Mouse (Mus musculus): ENCODE results near the gene St3gal4.
A peak's percentile ranks its signal among the peaks of the same experiment; 100 is the strongest.
"Not testable (repeated sequence)": the region's sequence is repeated elsewhere in the genome, so short reads cannot be mapped to it uniquely, and the experiment has no call there.

Gene St3gal4

DNA sequence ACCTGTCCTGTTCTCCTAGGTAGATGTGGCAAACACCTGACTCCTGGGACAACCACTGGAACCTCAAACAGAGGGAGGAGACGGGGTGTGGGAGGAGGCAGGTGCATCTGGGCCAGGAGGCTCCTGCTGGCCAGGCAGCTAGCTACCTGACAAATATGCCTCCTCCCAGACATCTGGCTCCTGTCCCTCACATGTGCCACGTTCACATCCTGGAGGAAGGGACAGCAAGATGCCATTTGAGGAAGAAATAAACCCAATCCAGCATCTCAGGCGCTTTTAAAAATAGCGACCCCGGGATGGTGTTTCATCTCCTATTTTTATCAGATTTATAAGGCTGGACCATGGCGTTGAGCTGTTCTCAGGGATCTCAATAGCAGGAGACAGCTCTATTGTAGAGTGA lies at the start of gene St3gal4:
Gene St3gal4 (minus strand): TSS at position 101 of the 400 bp plus-strand sequence.
- no peak for DNase-seq

GRCm38 (mm10) chr9:35166798-35167635 lies 47.9 kb upstream of the St3gal4 start:
- DNase-seq = peak; percentile 86

DNA sequence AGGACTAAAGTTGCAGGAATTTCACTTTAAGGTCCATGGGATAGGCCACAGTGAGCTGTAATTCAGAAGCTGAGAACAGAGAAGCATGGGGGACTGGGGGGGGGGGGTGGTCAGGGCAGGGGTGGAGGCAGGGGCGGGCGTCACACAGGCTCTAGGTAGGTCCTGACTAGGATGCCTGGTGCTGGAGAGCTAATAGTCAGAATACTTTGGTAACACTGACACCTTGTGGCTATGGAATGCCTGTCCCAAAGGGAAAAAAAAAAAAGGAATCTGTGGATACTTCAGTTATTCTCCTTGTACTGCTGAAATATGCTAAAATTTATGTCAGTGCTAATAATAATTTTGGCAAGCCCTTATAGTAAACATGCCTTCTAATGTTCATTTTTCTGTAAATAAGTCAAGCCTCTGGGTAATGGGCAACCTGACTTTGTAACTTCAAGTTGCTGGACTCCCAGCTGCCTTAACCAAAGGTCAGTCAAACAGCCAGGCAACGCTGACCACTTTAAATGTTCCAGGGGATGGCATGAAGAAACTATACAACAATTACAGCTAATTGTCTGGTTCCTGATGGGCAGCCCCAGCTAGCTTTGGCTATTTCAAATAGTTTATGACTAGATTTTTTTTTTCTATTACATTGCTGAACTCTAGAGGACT lies 47.2 kb upstream of the St3gal4 start:
- DNase-seq = peak; percentile 89

- DNase-seq = peak; percentile 68
Observed at GRCm38 (mm10) chr9:35164142-35164874, 45.2 kb upstream of the St3gal4 start.

DNA sequence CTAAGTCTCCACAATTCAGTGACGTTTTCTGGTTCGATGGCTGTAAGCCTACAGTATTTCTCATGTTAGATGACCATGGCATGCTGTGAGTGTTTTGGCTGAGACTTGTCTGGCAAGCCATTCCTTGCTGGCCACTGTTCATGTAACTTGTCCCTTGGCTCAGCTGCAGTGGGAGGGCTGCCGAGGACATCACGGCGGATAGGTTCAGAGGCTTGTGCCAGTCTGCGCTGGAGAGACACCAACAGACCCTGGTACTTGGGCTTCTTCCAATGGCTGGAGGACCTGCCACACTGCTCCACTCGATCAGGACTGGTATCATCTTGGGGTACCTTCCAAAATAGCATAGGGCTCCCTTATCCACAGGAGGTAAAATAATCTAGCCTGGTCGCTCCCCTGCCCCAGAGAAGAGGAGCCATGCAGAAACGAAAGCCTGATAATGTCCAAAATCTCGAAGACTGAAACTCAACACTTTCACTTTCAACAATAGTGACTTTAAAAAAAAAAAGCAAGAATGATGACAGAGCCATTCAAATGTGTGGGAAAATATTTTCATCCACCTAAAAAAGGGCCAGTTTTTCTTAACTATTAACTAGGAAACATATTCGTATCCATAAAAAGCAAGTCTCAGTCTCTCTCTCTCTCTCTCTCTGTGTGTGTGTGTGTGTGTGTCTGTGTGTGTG lies 44.1 kb upstream of the St3gal4 start:
- DNase-seq = peak; percentile 98

DNA sequence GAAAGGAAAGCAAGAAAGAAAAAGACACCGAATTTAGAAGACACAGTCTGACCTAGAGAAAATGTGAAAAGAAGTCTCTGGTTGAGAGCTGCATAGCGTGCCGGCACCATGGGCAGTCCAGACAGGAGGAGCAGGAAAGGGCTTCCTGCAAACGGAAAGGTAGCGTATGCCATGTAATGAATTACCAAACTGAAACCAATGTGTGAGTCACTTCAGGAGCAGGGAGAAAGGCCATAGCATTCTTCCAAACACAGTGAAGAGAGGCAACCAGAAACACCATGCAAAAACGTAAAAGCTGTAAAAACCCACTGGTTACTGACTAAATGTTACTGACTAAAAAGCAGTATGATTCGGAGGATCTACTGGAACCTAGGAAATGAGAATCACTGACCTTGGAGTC lies 42.7 kb upstream of the St3gal4 start:
- DNase-seq = no peak

- peak; percentile 58 for DNase-seq
Observed at GRCm38 (mm10) chr9:35160662-35161061, 41.6 kb upstream of the St3gal4 start.

GRCm38 (mm10) chr9:35158477-35158876 lies 39.4 kb upstream of the St3gal4 start:
- no peak for DNase-seq

GRCm38 (mm10) chr9:35156862-35157261 lies 37.8 kb upstream of the St3gal4 start:
- DNase-seq = peak; percentile 78

DNA sequence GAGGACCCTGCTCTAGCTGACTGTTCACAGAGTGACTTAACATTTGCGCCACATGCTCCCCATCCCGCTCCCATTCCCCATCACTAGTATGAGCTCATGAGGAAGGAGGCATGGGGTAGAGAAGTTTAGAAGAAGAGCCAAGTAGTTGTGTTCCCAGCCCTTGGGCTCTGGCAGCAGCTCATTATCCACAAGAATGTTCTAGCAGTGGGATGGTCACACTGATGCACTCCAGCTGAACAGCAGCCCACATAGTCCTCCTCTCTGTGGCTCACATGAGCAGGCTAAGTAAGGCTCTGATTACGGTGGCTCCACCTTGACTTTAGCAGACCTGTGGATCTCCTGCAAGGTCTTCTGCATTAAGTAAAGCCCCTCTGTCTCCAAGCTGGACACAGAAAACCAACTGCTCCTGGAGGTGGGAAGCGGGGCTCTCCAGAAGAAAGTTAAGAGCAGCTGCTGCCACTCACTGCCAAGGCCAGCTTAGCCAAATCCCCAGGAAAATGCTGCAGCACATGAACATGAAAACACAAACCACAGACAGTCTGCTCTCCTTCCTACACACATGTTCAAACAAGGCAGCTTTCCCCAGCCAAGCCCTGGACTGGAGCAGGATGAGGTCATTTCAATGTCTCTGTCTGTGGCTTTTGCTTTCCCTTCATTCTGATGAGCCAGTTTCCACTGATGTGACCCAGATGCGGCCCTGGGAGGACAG lies 37.1 kb upstream of the St3gal4 start:
- DNase-seq = peak; percentile 98

DNA sequence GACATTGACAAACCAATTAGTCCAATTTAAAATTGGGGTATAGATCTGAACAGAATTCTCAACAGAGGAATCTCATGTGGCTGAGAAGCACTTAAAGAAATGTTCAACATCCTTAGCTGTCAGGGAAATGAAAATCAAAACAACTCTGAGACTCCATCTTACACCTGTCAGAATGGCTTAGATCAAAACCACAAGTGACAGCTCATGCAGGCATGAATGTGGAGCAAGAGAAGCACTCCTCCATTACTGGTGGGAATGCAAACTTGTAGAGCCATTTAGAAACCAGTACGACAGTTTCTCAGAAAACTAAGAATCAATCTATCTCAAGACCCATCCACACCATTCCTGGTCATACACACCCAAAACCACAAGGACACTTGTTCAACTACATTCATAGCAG lies 33.9 kb upstream of the St3gal4 start:
- peak; percentile 54 for DNase-seq

DNA sequence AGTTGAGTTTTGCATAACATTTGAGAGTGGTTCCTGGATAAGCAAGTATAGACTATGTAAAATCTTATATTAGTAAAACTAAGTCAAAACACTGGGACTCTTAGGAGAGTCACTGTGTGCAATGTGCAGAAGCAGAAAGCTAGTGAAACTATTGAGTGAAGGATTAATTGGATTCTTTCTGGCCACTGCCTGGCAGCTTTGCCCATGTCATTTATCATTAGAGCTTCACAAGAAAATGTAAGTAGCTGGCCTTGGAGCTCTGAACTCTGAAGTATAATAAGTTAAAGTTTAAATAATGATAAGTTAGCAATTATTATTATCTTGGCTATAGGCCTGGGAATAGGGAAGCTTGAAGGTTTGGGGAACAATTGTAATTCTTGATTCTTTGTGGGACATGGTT lies 29.8 kb upstream of the St3gal4 start:
- not testable (repeated sequence) for DNase-seq

DNA sequence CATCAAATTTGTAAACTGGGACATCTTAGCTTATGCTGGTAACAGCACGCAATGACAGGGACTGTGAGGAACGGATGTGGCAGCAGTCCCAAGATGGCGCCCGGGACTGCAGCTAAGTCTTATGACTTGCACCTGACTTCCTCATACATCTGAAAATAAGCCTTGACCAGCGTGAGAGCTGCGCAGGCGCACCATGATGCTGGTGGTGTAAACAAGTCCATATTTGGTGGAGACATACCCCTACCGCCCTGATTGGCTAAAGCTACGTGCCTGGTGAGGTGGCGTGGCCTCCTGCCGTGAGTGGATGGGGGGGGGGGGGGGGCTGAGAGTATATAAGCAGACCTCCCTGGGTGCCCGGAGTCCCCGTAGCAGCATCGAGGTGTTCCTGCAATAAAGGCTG lies 28.2 kb upstream of the St3gal4 start:
- DNase-seq = not testable (repeated sequence)

GRCm38 (mm10) chr9:35145829-35146228 lies 26.8 kb upstream of the St3gal4 start:
- peak; percentile 70 for DNase-seq

GRCm38 (mm10) chr9:35145118-35145517 lies 26.1 kb upstream of the St3gal4 start:
- peak; percentile 89 for DNase-seq

DNA sequence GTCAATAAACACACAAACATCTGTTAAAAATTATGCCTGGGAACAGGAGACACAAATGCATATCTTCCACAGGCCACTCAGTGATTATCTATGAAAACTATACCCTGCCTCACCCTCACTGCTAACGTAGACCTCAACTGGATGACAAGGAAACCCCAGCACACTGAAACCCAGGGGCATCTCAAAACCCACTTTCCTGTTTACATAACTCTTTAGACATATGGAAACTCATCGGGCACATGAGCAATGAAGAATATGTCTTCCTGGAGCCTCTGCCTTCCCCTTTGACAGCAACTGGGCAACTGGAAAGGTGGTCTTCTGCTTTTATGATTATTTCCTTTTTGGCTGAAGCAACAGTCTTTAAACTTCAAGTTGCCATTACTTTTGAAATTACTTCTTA lies 23.2 kb upstream of the St3gal4 start:
- peak; percentile 23 for DNase-seq

DNA sequence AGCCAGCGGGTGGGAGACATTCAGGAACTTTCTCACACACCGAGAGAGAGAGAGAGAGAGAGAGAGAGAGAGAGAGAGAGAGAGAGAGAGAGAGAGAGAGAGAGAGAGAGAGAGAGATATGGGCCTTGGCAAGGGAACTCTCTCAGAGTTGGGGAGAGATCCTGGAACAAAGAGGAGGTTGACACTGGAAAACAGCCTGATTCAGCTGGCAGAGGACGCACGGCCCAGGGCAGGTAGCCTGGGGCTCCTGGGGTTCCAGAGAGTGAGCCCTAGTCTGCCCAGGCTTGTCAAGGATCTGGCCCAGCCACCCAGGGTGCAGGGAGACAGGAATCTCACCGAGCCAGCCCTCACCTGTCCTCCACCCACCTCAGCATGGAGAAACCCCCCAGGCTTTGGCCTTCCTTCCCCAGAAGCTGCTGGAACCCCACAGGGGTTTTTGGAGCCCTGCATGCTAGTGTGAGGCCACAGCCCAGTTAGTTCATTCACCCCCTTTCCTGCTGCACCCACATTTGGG lies 20.2 kb upstream of the St3gal4 start:
- no peak for DNase-seq

DNA sequence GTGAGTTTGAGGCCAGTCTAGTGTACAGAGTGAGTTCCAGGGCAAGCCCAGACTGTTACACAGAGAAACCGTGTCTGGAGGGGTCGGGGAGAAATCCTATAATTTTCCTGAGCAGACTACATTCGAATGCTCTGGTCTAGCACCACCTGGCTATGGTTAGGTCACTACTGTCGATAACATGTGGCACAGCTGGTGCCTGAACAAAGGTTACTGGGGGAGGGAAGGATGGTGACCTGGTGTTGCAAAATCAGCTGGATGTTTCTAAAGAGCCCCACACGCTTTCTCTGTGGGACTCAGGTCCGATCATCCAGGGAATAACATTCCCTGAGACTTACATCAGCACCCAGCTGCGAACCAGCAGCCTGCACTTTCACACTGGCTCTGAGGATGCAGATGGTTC lies 19.0 kb upstream of the St3gal4 start:
- DNase-seq = no peak

DNA sequence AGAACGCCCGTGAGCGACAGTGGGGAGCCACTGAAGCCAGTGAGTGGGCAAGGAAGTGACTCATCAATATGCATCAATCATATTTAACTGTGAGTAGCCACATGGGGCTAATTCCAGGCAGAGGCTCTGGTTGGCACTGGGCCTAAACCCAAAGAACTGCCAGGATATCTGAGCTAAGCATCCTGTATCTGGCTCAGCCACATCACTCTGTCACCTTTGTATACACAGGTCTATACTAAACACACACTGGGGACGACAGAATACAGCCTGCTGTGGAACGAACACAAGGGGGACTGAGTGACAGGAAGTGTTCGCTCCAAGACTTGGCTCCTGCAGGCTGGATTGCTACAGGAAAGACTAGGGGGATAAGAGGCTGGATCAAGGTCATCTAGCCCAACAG lies 16.5 kb upstream of the St3gal4 start:
- no peak for DNase-seq

DNA sequence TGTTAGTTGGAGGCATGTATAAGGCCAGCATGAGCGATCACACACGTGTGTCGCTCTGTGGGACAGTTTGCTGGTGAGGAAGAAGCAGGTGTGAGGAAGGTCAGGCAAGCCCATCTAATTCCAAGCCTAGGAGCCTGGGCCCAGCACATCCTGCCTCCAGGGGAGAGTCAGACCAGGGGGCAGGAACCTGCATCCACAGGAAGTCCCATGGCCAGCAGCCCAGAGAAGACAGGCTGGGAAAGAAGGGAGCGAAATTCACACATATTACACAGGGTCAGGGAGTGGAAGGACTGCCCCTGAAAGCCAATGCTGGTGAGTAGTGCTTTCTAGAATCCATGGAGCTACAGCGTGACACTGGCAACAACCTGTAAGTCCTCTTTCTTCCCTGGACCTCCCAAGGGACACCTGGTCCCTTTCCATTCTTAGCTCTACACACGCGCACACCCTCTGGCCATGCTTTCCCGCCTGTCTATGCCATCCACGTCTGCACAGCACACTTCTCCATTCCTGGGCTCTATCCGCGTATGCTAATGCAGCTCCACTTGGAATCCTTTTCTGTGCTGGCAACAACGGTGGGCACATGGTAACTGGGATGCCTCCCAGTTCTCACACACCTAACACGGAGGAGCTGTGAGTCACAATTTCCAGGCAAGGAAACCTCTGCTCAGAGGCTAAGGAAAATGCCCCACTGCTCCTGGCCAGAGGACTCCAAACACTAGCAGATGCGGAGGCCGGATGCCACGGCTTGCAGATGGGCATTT lies 12.7 kb upstream of the St3gal4 start:
- DNase-seq = peak; percentile 96

DNA sequence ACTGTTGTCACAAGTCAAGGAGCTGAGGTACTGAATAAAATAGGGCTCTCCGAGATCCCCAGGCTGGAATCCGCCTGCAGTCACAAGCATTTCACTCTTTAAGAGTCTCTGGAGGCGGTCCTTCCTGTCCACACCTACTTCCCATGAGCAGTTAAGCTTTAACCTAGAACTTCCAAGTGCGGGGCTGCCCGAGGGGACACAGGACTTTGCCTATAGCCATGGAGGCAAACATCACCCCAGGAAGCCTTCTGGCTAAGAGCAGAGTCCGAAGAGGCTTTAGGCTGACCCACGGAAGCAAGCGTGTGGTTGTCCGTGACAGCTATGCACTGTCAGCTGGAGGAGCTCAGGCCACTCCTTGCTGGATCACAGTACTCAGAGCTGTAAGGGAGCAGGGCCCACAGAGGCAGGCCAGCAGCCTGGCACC lies 9.9 kb upstream of the St3gal4 start:
- DNase-seq = peak; percentile 92

Data from heart, adult 11 months (tissue).